Mouse (Mus musculus) ES-Bruce4 (cell line): ENCODE data around the gene Maea. TPM values are rescaled to one million over a fixed set of nuclear protein-coding genes. Genes with fewer than 3 reads are reported as not detected.

Experiments
- H3K27ac ChIP-seq: 2 replicates; pipeline ENCODE4 v1.5.1; 2012; ENCODE audit warnings: low read length, inconsistent platforms; ENCODE audit not compliant: insufficient read depth
- H3K27me3 ChIP-seq: 2 replicates; pipeline ENCODE4 v1.6.1; 2012; ENCODE audit warnings: mild to moderate bottlenecking, low read length, inconsistent platforms; ENCODE audit not compliant: control insufficient read depth, poor library complexity, insufficient read depth, severe bottlenecking
- H3K36me3 ChIP-seq: 2 replicates; pipeline ENCODE4 v1.6.1; 2012; ENCODE audit warnings: inconsistent platforms, mild to moderate bottlenecking, low read length, moderate library complexity; ENCODE audit not compliant: control insufficient read depth, poor library complexity, insufficient read depth, severe bottlenecking
- H3K4me1 ChIP-seq: one replicate; pipeline ENCODE4 v1.8.1; 2011; ENCODE audit warnings: low read length; ENCODE audit not compliant: control insufficient read depth, insufficient read depth
- H3K4me3 ChIP-seq: 2 replicates; pipeline ENCODE4 v1.5.1; 2011; ENCODE audit warnings: low read depth, mild to moderate bottlenecking, low read length
- H3K9ac ChIP-seq: 2 replicates; pipeline ENCODE4 v1.6.1; 2012; ENCODE audit warnings: low read depth, mild to moderate bottlenecking, inconsistent platforms; ENCODE audit not compliant: poor library complexity, severe bottlenecking
- H3K9me3 ChIP-seq: replicated peaks from 2 replicates; pipeline ENCODE4 v1.6.1; 2012; ENCODE audit warnings: mild to moderate bottlenecking, low read length, inconsistent platforms; ENCODE audit not compliant: control insufficient read depth, poor library complexity, insufficient read depth, severe bottlenecking
- CTCF ChIP-seq: IDR thresholded peaks from one replicate; pipeline ENCODE4 v1.8.1; 2011; ENCODE audit warnings: low read depth, low read length
- EP300 ChIP-seq: IDR thresholded peaks from 2 replicates; pipeline ENCODE4 v1.6.1; 2011; ENCODE audit warnings: low read depth, low read length; ENCODE audit not compliant: insufficient read depth
- POLR2A ChIP-seq: IDR thresholded peaks from one replicate; pipeline ENCODE4 v1.8.1; 2011; ENCODE audit warnings: low read length; ENCODE audit not compliant: insufficient read depth
- polyA plus RNA-seq: library from polyadenylated mRNA; stranded (reverse); fragments of >200 nt; gene quantifications from 2 replicates; pipeline ENCODE4 v1.2.4, GENCODE M21; 2011; ENCODE audit warnings: low read depth; ENCODE audit not compliant: missing spikeins, insufficient read depth, insufficient read length

Maea gene
- polyA plus RNA-seq, 1 experiment: 96.8 TPM

- Histone ChIP-seq H3K4me3 (no peak overlapping the region), H3K4me1 (no peaks in the 10 kb centered on the region), H3K9me3 (no peaks in the 10 kb centered on the region), H3K9ac (no peak overlapping the region), H3K36me3 (peaks cover 50% of the 10 kb centered on the region), H3K27me3 (no peaks in the 10 kb centered on the region), H3K27ac (no peak overlapping the region)
- TF ChIP-seq POLR2A: no peak
- TF ChIP-seq EP300: no peak
- no peak for TF ChIP-seq CTCF
Measured at GRCm38 (mm10) chr5:33368651-33369050, 33.3 kb downstream of the Maea start.

- H3K4me1 ChIP-seq: no peaks in the 10 kb centered on the region
- no peaks in the 10 kb centered on the region for H3K9me3 ChIP-seq
- H3K9ac ChIP-seq: no peak overlapping the region
- H3K27ac ChIP-seq: no peak overlapping the region
- peaks cover 33% of the 10 kb centered on the region for H3K36me3 ChIP-seq
- TF ChIP-seq EP300: no peak
- peak; percentile 37 for TF ChIP-seq CTCF
- H3K27me3 ChIP-seq: no peaks in the 10 kb centered on the region
- no peak overlapping the region for H3K4me3 ChIP-seq
Measured at GRCm38 (mm10) chr5:33371137-33371536, 35.8 kb downstream of the Maea start.

- Histone ChIP-seq H3K36me3 (peaks cover 30% of the 10 kb centered on the region), H3K4me1 (no peaks in the 10 kb centered on the region), H3K27me3 (no peaks in the 10 kb centered on the region), H3K9me3 (no peaks in the 10 kb centered on the region), H3K4me3 (no peak overlapping the region), H3K27ac (no peak overlapping the region), H3K9ac (no peak overlapping the region)
- TF ChIP-seq POLR2A: no peak
- TF ChIP-seq EP300: no peak
- TF ChIP-seq CTCF: no peak
Measured at GRCm38 (mm10) chr5:33371668-33372067, 36.4 kb downstream of the Maea start.

- H3K27me3 ChIP-seq: no peaks in the 10 kb centered on the region
- H3K36me3 ChIP-seq: peaks cover 26% of the 10 kb centered on the region
- H3K27ac ChIP-seq: no peak overlapping the region
- H3K4me1 ChIP-seq: no peaks in the 10 kb centered on the region
- H3K4me3 ChIP-seq: no peak overlapping the region
- H3K9me3 ChIP-seq: no peaks in the 10 kb centered on the region
- no peak overlapping the region for H3K9ac ChIP-seq
- TF ChIP-seq POLR2A (no peak), EP300 (no peak), CTCF (no peak)
Measured at GRCm38 (mm10) chr5:33372331-33373038, 37.2 kb downstream of the Maea start.

- Histone ChIP-seq H3K27ac (no peak overlapping the region), H3K9me3 (no peaks in the 10 kb centered on the region), H3K27me3 (no peaks in the 10 kb centered on the region), H3K4me1 (peaks cover 2% of the 10 kb centered on the region), H3K9ac (no peak overlapping the region; the same call in none of the 2 replicates), H3K4me3 (peak overlapping the region; percentile 73; the same call in 1 of the 2 replicates), H3K36me3 (peaks cover 6% of the 10 kb centered on the region)
- TF ChIP-seq POLR2A (no peak), CTCF (no peak), EP300 (no peak)
Measured at GRCm38 (mm10) chr5:33377176-33377575, 41.9 kb downstream of the Maea start.

- H3K4me1 ChIP-seq: peaks cover 2% of the 10 kb centered on the region
- H3K27me3 ChIP-seq: no peaks in the 10 kb centered on the region
- H3K27ac ChIP-seq: 0 out of 2 replicates have a peak overlapping the region, but pooled peaks have one; percentile 22
- H3K4me3 ChIP-seq: peak overlapping the region; percentile 73
- H3K9ac ChIP-seq: peak overlapping the region; percentile 37
- TF ChIP-seq EP300 (no peak), POLR2A (no peak), CTCF (no peak)
- H3K36me3 ChIP-seq: no peaks in the 10 kb centered on the region
- no peaks in the 10 kb centered on the region for H3K9me3 ChIP-seq
Measured at GRCm38 (mm10) chr5:33377801-33378301, 42.5 kb downstream of the Maea start.
